Mouse (Mus musculus) stomach, postnatal 0 days (tissue): ENCODE measurements around the gene Utp6. TPM values are rescaled to one million over a fixed set of nuclear protein-coding genes. Genes with fewer than 3 reads are reported as not detected.
"Not testable (repeated sequence)": the region's sequence is repeated elsewhere in the genome, so short reads cannot be mapped to it uniquely, and the experiment has no call there.

Experiments used
- ATAC-seq: fragments of 200-750 bp; cut with Nextera tagmentation; 2 replicates; pipeline ENCODE4 v1.8.0; 2017; ENCODE audit not compliant: low FRiP score, low TSS enrichment
- DNase-seq: peaks from one replicate; pipeline ENCODE4 v3.0.0-alpha.2; 2016; ENCODE audit warnings: low spot score
- H3K27ac ChIP-seq: fragments of 300-500 bp; sonication (generic); replicated peaks from 2 replicates; pipeline ENCODE4 v1.5.1; 2014; ENCODE audit warnings: mild to moderate bottlenecking, control low read depth
- H3K27me3 ChIP-seq: fragments of 300-500 bp; sonication (generic); 2 replicates; pipeline ENCODE4 v1.6.1; 2014; ENCODE audit warnings: low read length; ENCODE audit not compliant: control insufficient read depth, insufficient read depth
- H3K36me3 ChIP-seq: fragments of 300-500 bp; sonication (generic); 2 replicates; pipeline ENCODE4 v1.6.1; 2014; ENCODE audit warnings: low read length, mixed read lengths; ENCODE audit not compliant: control insufficient read depth, insufficient read depth
- H3K4me1 ChIP-seq: fragments of 300-500 bp; sonication (generic); replicated peaks from 2 replicates; pipeline ENCODE4 v1.6.1; 2014; ENCODE audit warnings: antibody characterized with exemption; ENCODE audit not compliant: control insufficient read depth, insufficient read depth
- H3K4me2 ChIP-seq: fragments of 300-500 bp; sonication (generic); replicated peaks from 2 replicates; pipeline ENCODE4 v1.6.1; 2014; ENCODE audit warnings: low read depth, mild to moderate bottlenecking, control low read depth, moderate library complexity
- H3K4me3 ChIP-seq: fragments of 300-500 bp; sonication (generic); 2 replicates; pipeline ENCODE4 v1.5.1; 2014; ENCODE audit warnings: low read depth, low read length, control low read depth
- H3K9ac ChIP-seq: fragments of 300-500 bp; sonication (generic); 2 replicates; pipeline ENCODE4 v1.6.1; 2014; ENCODE audit warnings: mild to moderate bottlenecking, low read length, control low read depth, mixed read lengths
- H3K9me3 ChIP-seq: fragments of 300-500 bp; sonication (generic); 2 replicates; pipeline ENCODE4 v1.6.1; 2016; ENCODE audit warnings: low read length; ENCODE audit not compliant: control insufficient read depth
- CTCF ChIP-seq: IDR thresholded peaks from 2 replicates; pipeline ENCODE4 v1.5.1; 2016; ENCODE audit warnings: antibody characterized with exemption, low read depth, mild to moderate bottlenecking, moderate library complexity
- EP300 ChIP-seq: optimal IDR thresholded peaks from 2 replicates; pipeline ENCODE3; 2016; ENCODE audit warnings: antibody characterized with exemption
- WGBS: fragments of 180-500 bp; shearing (Covaris S2); extraction: QIAGEN DNeasy Blood & Tissue Kit; methylation state at CpG from one replicate; pipeline ENCODE4 v1.1.7; 2014; 5-methylcytosine and 5-hydroxymethylcytosine counted together
- polyA plus RNA-seq: library from polyadenylated mRNA; unstranded; fragments of >200 nt; fragmentation: Nextera tagmentation; extraction: Ambion mirVana; gene quantifications from 2 replicates; pipeline ENCODE4 v1.2.1, GENCODE M21; 2015

The Utp6 gene
- polyA plus RNA-seq, 1 experiment from 2014 or later: 25.5 TPM

DNA sequence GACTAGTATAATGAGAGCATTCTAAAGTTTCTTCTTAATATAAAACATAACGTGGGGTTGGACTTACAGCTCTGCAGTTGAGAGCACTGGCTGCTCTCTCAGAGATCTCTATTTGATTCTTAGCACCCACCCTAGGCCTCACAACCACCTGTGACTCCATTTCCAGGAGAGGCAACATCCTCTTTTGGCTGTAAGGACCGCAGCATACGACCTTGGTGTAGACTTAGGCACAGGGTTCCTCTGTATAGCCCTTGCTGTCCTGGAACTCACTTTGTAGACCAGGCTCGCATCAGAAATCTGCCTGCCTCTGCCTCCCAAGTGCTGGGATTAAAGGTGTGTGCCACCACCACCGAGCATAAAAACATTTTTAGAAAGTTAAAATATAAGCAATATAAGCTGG, 29.4 kb upstream of the Utp6 start:
- WGBS: 94% methylated on average over 5 of the region's 5 CpGs
- no peak overlapping the region for H3K4me2 ChIP-seq
- no peaks in the 10 kb centered on the region for H3K4me1 ChIP-seq
- no peak for DNase-seq
- H3K4me3 ChIP-seq: no peak overlapping the region
- TF ChIP-seq CTCF (no peak), EP300 (no peak)
- H3K9me3 ChIP-seq: no peaks in the 10 kb centered on the region
- no peak overlapping the region for H3K27ac ChIP-seq
- ATAC-seq: no peak
- H3K27me3 ChIP-seq: no peaks in the 10 kb centered on the region
- no peak overlapping the region for H3K9ac ChIP-seq
- no peaks in the 10 kb centered on the region for H3K36me3 ChIP-seq

DNA sequence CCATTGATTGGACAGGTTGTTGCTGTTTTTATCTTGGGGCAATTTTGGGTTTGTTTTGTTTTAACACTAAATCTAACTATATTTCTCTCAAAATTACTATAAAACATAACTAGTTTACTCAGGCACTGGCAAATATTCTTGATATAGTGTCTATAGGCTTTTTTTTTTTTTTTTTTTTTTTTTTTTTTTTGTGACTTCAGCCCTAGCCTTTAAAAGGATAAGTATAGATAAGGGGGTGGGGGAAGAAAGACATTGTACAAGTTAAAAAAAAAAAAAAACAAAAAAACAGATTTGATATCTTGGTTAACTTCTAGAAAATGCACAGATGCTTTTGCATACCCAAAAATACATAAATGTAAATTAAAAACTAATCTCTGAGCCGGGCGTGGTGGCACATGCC, 27.9 kb upstream of the Utp6 start:
- Histone ChIP-seq H3K4me2 (no peak overlapping the region), H3K27me3 (no peaks in the 10 kb centered on the region), H3K4me1 (no peaks in the 10 kb centered on the region), H3K36me3 (no peaks in the 10 kb centered on the region), H3K9me3 (no peaks in the 10 kb centered on the region), H3K27ac (no peak overlapping the region), H3K4me3 (no peak overlapping the region), H3K9ac (no peak overlapping the region)
- no peak for ATAC-seq
- no peak for DNase-seq
- 78% methylated on average over 2 of the region's 2 CpGs for WGBS
- TF ChIP-seq CTCF (no peak), EP300 (no peak)

DNA sequence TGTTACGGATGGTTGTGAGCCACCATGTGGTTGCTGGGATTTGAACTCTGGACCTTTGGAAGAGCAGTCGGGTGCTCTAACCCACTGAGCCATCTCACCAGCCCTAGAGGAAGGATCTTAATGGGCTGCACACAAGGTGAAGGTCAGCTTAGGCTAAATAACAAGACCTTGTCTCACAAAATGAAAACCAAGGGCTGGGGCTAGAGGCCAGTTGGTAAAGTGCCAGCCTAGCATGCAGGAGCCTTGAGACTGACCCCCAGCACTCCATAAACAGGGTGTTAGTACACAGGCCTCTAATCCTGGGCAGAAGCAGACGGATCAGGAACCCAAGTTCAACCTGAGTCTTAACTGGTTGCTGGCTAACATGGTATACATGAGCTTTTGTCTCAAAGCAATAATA, 25.7 kb upstream of the Utp6 start:
- 95% methylated on average over 3 of the region's 3 CpGs for WGBS
- H3K4me2 ChIP-seq: no peak overlapping the region
- H3K9ac ChIP-seq: no peak overlapping the region
- no peak for DNase-seq
- TF ChIP-seq CTCF: no peak
- no peak for TF ChIP-seq EP300
- no peaks in the 10 kb centered on the region for H3K9me3 ChIP-seq
- H3K4me1 ChIP-seq: no peaks in the 10 kb centered on the region
- H3K27me3 ChIP-seq: no peaks in the 10 kb centered on the region
- H3K27ac ChIP-seq: no peak overlapping the region
- H3K36me3 ChIP-seq: no peaks in the 10 kb centered on the region
- ATAC-seq: no peak
- H3K4me3 ChIP-seq: no peak overlapping the region

DNA sequence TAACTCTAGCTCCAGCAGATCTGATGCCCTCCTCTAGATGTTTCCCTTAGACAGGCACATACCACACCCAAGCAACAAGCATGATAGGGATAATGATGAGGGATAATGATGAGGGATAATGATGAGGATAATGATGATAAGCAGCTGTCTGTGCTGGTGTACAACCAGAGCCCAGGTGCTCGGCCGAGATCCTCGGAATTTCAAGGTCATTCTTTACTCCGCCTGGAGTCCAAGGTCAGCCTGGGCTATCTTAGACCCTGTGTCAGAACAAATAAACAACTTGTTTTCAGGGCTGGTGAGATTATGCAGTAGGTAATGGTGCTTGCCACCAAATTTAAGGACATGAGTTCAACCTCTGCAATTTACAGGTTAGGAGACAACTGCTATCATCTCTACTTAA, 24.7 kb upstream of the Utp6 start:
- Histone ChIP-seq H3K9me3 (no peaks in the 10 kb centered on the region), H3K9ac (no peak overlapping the region), H3K36me3 (no peaks in the 10 kb centered on the region), H3K4me1 (no peaks in the 10 kb centered on the region), H3K27ac (no peak overlapping the region), H3K4me2 (no peak overlapping the region), H3K4me3 (no peak overlapping the region), H3K27me3 (no peaks in the 10 kb centered on the region)
- WGBS: 83% methylated on average over 4 of the region's 4 CpGs
- TF ChIP-seq EP300 (no peak), CTCF (no peak)
- no peak for ATAC-seq
- no peak for DNase-seq

DNA sequence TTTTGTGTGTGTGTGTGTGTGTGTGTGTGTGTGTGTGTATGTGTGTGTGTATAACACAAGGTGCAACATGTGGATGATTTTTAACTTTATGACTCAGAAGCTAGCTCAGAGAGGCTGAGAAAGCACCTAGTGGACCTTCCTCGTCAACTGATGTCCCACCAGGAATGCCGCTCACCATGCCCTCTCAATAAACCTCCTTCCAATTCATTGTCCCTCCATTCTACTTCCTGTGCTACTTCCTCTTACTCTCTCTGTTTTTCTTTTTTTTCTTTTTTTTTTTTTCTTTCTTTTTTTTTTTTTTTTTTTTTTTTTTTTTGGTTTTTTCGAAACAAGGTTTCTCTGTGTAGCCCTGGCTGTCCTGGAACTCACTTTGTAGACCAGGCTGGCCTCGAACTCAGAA, 15.6 kb upstream of the Utp6 start:
- H3K4me1 ChIP-seq, H3K27ac ChIP-seq, H3K4me3 ChIP-seq, H3K36me3 ChIP-seq, ATAC-seq, H3K9ac ChIP-seq, H3K4me2 ChIP-seq, H3K9me3 ChIP-seq, DNase-seq, H3K27me3 ChIP-seq: not testable (repeated sequence)
- WGBS: 90% methylated on average over 4 of the region's 4 CpGs

DNA sequence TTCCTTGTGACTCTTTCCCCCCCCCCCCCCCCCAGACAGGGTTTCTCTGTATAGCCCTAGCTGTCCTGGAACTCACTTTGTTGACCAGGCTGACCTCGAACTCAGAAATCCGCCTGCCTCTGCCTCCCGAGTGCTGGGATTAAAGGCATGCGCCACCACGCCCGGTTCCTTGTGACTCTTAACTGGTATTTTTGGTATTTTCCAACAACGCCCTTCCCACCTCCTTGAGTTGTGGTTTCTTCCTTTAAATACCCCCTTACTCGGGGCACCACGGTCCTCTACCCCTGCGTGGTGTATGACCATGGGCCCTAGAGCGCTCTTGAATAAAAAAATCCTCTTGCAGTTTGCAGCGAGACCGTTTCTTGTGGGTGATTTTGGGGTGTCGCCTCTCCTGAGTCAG, 14.9 kb upstream of the Utp6 start:
- not testable (repeated sequence) for H3K4me2 ChIP-seq, H3K9me3 ChIP-seq, H3K27ac ChIP-seq, H3K9ac ChIP-seq, ATAC-seq, H3K27me3 ChIP-seq, H3K36me3 ChIP-seq, H3K4me3 ChIP-seq, DNase-seq, H3K4me1 ChIP-seq
- 95% methylated on average over 14 of the region's 14 CpGs for WGBS

DNA sequence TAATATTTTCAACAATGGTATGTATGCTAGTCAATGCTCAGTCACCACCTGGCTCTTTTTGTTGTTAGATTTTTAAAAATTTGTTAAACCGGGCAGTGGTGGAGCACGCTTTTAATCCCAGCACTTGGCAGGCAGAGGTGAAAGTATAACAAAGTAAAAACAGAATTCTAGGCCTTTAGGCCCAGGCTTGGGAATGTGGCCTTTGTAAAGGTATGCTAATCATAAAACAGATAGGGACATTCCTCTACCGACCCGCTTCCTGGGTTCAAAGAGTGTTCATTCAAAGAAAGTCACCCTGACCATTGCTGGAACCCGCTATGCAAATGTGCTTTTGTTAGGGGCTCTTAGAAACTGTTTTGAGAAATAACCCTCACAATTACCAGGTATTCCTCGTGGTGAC, 14.5 kb upstream of the Utp6 start:
- H3K9me3 ChIP-seq, ATAC-seq, H3K4me3 ChIP-seq, H3K27me3 ChIP-seq, H3K4me2 ChIP-seq, H3K27ac ChIP-seq, H3K36me3 ChIP-seq, H3K9ac ChIP-seq, H3K4me1 ChIP-seq, DNase-seq: not testable (repeated sequence)
- WGBS: 88% methylated on average over 6 of the region's 6 CpGs
